Mouse (Mus musculus) frontal cortex, postnatal 36 days (tissue): Measurements from ENCODE around the gene Dcaf11.

Source experiments
- DNase-seq, 2 experiments: peaks; one replicate each; pipeline ENCODE4 v3.0.0; 2022; ENCODE audit warnings: low spot score in 2 of 2

Gene Dcaf11

DNA sequence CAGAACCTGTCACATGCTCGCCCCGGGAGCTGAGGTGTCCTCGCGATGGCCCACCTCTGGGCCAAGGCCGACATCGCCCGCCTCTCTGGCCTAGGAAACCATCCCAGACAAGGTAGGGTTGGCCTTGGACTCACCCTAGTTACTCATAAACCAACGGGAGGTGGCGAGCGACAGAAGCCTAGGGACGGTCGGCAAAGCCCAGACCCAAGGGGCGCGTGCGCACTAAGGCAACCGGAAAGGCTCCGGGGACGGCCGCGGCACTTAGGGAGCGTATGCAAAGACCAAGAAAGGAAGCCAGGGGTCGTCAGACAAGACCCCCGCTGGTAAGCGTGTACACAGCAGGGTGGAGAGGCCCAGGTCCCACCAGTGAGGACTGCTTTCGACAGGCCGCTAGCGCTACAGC is at the start of gene Dcaf11:
TSS of gene Dcaf11 (plus strand) at position 208 of the 403 bp plus-strand sequence.
- peak; percentile 88 to 89 for DNase-seq

DNA sequence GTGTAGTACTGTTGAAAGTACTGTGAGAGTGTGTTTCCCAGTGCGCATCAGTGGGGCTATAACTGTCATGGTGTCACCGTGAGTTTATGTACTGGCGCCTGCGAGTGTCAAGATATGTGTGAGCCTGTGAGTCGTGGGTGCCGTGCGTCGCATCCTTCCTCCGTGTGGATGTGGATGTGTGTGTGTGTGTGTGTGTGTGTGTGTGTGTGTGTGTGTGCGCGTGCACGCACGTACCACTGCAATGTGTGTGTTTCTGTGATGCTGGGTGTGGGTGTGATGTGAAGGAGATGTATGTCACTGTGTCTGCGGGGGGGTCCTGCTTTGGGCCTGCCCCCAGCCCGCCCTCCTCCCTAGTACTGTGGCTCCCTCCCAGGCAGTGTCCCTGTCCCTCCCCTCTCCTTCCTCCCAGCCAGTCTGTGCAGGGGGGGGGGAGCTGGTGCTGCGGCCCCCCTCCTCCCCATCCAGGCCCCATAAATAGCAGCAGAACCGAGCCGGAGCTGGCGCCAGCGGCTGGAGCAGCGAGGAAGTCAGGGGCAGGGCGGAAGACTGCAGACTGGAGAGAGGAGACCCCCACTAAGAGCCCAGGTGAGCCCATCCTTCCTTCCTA is 49.6 kb upstream of the Dcaf11 start, which contains the start of gene Cpne6:
TSS of gene Cpne6 (plus strand) at position 321 of the 607 bp plus-strand sequence.
- DNase-seq: peak; percentile 48

DNA sequence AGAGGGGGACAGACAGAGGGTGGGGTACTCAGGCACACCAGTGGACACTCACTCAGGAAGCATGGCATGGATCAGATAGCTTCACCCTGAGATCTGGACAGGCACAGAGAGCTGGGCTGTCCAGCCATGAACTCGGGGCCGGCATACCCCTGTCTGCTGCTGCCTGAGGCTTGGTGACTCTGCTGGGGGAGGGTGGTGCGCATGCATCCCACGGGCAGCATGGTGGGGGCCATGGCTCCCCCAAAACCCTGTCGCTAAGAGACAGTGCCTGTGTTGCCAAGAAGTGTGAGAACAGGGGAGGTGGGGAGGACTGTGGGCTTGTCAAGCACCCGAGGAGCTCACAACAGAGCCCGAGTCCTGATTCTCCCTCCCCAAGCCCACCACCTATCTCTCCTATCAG is 48.8 kb upstream of the Dcaf11 start:
- peak; percentile 67 to 76 for DNase-seq

DNA sequence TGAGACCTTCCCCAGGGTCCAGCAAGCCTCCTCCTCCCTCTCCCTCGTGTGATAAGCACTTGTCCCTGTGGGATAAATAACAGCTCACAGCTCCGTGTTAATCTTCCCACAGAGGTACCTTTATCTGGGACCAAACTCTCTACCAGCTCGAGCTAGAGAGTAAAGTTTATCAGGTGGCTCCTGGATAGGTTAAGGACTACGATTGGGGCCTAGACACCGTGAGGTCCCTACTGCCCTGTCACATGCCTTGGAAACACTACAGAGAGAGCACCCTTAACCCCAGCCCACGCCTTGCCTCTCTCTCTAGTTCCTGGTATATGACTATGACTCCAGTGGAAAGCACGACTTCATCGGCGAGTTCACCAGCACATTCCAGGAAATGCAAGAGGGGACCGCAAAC is 45.9 kb upstream of the Dcaf11 start:
- no peak for DNase-seq

DNA sequence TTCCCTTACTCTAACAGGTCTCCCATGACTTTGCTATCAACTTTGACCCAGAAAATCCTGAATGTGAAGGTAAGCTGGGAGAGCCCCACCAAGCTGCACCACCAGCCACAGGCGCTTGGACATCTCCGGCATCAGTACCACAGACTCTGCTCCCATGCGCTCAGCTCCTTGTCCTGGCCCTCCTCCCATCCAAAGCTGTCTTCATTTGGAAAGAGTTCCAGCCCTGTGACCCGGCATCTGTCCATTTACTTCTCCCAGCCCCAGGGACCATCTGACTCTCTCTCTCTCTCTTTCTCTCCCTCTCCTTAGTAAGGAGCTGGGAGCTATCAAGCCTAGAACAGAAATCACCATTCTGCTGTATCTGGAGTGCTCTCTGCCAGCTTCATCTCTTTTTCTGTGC is 44.0 kb upstream of the Dcaf11 start:
- no peak for DNase-seq

DNA sequence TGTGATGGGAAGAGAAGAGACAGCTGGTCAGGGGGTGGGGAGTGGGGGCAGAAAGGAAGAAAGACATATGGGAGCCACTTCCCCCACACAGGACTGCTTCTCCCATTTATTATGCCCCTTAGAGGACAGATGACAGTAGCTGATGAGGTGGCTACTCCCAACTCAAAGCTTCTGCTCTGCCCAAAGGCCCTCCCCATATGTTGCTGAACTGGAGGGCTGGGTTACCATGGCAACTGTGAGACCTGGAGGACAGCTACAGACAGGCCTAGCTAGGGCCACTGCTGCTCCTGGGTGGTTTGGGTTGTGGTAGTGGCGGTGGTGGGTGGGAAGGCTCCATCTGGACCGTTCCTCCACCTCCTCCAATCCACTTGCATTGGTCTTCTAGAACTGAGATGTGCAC is 40.9 kb upstream of the Dcaf11 start:
- DNase-seq: peak; percentile 73 to 78

DNA sequence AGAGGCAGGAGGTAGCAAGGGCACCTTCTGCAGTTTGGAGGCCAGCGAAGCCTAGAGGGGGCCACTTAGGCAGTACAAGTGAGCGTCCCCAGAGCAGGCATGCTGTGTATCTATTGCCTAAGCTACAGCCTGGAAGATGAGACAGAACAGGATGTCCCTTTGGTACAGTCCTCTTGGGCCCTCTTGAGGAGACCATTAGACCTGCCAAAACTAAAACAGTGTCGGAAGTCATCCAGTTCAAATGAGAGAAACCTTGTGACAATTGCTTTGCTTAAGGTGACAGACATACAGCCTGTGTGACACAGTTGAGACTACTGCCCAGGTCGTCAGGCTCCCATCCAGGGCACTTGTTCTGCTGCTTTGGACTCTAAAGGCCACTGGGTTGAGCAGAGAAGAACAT is 40.2 kb upstream of the Dcaf11 start:
- DNase-seq: no peak

DNA sequence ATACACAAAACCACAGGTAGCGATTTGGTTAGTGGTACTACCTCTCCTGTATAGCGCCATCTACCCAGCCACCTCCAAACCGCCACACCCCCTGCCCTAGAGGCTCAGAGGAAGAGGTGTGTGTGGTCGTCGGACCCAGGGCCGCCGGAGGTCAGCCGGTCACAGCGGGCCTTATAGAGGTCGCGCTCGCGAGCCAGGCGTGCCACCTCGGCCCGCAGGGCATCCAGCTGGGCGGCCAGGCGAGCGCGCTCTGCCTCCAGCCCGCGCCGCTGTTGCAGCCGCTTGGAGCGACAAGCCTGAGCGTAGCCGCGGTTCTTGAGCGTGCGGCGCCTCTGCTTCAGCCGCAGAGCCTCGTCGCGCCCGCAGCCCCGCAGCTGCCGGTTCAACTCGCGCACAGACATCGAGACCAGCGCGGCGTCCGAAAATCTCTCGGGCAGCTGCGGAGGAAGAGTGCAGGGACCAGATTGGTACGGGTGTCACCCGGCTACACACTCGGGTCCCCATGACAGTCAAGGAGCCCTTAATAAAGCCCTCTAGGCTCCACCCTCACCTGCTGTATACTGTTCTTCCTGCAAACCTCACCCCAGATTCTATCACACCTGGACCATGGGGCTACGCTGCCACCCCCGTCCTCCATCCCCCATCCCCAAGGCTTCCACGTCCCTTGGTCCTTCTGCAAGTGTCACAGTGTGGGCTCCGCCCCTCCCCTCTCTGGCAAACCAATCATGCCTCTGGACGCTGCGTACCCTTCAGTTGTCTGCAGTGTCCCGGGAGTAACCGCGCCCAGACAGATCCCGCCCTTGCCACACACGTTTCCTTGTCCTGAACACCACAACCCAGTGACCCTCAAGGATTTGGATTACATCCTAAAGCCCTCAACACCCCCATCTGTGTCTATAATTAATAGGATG is 39.1 kb upstream of the Dcaf11 start:
- peak; percentile 49 to 50 for DNase-seq

DNA sequence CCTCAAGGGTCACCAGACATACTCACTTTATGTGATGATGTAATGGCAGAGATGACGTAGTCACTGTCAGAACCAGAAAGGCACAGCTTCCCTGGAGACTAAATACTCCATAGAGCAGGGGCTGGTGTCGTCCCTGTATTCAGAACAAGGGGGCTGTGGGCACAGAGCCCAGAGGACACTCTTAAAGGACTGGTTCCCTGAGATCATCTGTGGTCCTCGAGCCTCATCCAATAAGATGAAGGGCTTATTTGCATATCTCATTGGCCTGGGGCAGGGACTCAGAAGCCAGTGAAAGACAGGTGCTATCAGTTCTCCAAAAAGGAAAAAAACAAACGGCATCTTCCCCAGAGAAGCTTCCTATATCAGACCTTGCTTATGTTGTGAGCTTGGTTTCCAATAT is 35.7 kb upstream of the Dcaf11 start:
- DNase-seq: no peak

DNA sequence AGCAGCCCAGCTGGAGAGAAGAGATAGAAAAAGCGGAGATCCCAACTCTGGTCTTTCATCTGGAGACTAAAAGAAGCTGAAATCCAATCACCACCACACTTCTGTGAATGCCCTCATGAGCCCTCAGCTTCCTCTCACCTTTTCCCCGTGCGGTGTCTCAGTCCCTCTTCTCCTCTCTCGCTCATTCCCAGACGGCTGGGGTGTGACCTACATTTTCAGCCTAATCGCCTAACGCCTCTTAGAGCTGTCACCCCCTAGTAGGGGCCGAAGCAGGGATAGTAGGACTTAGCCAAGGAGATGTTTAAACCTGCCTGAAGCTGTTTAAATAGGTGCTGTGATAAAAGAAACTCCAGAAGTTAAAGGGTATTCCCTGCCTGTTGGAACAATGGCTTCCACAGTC is 35.0 kb upstream of the Dcaf11 start, which contains the start of gene Nrl:
TSS of gene Nrl (minus strand) at position 197 of the 400 bp plus-strand sequence.
- no peak for DNase-seq

DNA sequence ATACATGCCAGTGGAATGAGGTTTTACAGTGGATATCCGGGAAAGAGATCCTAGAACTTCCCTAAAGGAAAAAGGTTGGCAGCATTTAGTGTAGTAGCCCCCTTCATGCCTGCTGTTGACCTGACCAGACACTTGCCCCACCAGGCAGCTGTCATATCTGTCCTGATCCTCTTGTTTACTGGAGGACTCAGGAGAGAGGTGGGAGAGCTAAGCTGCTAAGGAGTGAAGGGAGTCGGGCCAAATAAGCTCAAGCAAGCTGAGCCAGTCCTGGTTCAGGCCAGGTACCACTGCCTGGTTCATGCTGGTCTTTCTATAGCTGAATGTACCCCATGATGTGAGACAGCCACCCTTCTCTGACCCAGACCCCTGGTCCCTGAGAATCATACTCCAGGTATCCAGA is 33.1 kb upstream of the Dcaf11 start:
- no peak for DNase-seq

DNA sequence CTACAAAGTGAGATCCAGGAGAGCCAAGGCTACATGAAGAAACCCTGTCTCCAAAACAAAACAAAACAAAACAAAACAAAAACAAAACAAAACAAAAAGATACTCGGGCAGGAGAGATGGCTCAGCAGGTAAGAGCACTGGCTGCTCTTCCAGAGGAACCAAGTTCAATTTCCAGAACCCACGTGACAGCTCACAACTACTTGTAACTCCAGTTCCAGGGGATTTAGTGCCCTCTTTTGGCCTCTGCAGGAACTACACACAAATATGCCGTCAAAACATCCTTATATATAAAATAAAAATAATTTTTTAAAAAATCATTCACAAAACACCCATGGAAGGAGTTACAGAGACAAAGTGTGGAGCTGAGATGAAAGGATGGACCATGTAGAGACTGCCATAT is 31.9 kb upstream of the Dcaf11 start:
- DNase-seq: peak in 1 of 2 experiments; percentile 41

DNA sequence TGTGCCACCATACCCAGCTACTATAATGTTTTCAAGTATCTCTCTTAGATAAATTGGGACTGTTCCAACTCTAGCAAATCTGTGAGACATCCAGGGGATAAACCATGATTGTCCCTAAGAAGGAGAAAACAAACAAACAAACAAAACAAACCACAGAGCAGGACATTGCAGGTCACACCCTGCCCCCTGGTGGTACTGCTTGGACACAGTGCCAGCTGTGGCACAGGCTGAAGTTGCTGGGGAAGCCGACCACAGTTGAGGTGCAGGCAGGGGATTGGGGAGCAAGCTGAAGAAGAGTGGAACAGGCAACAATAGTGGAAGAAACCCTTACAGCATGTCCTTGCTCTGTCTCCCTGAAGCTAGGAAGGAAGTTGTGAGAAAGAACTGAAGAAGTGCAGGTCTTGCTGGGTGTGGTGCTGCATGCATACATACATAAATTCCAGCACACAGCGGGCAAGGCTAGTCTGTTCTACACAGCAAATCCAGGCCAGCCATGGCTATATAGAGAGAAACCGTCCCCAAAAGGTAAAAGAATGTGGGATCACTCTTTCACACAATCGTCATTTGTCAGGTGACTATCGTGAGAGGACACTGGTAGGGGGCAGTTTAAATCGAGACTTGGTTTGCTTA is 23.6 kb upstream of the Dcaf11 start:
- peak in 1 of 2 experiments; percentile 28 for DNase-seq

DNA sequence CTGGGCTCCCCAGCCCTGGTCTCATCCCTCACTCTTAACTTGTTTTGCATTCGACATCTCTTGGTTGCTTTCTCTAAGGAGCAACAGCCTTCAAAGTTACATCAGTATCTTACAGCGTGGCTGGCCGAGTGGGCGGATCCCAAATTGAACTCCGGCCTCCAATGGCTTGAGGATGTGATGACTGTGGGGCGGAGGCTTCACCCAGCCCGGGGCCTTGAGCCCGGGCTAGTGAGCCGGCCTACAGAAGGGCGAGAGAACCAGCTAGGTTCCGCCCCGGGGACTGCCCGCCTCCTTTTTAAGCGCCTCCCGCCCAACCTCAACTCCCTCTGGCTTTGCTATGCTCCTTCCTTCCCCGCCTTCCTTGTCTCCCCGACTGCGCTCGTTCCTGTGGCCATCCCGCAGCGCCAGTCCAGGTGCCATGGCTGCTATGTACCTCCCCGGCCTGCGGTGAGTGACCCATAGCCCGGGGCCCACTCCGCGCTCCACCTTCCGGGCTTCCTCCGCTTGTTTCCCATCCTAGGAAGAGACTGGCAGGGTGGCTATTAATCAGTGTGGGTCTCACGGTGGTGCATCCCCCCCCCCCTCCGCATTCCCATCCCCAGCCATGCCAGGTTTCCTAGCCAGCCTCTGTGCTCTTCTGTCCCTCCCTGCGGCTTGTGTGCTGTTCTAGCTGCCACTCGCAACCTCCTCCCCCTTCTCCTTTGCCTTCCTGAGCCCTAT is 19.6 kb upstream of the Dcaf11 start, which contains the start of gene Pck2:
TSS of gene Pck2 (plus strand) at position 200 of the 720 bp plus-strand sequence.
- DNase-seq: peak; percentile 77 to 80

DNA sequence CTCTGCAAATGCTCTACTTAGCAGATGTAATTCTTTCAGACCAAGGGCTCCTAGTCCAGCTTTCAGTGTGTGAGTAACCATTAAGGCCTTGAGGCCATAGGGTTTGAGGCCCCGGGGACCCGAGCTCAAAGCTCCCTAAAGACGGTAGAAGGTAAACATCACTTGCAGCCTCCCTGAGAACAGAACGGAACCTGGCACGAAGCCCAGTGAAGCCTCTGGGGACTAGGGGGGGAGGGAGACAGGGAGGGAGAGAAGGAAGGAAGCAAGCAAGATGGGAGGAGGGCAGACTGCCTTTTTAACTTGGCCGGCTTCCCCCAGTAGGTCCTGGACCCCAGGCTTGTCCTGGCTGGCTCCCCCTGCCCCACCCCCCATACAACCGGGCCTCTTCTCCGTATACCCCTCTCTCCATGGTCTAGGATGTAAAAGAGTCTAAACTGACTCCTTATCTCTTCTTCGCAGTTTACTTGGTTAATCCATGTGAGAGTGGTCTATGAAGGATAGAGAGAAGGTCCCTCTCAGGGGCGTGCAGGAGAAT is 19.0 kb upstream of the Dcaf11 start:
- DNase-seq: peak; percentile 63 to 84

DNA sequence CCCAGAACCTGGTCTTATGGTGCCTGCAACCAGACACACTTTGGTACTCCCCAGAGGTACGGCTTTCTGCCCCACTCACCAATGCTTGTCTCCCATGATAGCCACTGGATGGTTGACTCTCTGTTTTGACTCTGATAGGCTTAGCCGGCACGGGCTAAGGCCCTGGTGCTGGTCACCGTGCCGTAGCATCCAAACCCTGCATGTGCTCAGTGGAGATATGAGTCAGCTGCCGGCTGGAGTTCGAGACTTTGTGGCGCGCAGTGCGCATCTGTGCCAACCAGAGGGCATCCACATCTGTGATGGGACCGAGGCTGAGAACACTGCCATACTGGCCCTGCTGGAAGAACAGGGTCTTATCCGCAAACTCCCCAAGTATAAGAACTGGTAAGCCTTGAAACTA is 17.5 kb upstream of the Dcaf11 start:
- no peak for DNase-seq

DNA sequence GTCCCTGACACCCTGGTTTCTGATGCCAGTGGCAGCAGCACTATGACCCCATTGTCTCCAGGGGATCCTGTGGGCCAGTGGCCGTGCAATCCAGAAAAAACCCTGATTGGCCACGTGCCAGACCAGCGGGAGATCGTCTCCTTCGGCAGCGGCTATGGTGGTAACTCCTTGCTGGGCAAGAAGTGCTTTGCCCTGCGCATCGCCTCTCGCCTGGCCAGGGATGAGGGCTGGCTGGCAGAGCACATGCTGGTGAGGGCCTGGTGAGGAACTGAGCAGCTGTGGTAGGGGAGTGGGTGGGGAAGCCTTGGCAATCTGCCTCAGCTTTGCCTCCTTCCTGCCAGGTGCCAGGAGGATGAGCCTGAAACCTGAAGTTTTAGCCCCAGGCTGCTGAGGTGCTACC is 15.5 kb upstream of the Dcaf11 start:
- DNase-seq: no peak

DNA sequence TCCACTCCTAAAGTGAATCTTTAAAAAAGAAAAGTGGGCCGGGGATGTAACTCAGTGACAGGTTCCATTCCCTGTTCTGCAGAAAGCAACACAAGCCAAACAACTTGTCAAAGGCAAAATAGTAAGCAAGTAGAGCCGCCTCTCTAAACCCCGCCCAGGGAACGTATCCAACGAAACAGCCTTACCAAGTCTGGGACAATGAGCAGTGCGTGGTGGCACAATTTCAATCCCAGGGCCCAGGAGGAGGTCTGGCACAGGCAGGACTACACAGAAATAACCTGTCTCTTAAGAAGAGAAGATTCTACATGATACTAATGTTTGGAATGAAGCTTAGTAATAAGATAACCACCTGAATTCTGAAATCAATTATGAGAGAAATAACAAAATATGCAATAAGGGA is 9.6 kb upstream of the Dcaf11 start:
- DNase-seq: no peak

DNA sequence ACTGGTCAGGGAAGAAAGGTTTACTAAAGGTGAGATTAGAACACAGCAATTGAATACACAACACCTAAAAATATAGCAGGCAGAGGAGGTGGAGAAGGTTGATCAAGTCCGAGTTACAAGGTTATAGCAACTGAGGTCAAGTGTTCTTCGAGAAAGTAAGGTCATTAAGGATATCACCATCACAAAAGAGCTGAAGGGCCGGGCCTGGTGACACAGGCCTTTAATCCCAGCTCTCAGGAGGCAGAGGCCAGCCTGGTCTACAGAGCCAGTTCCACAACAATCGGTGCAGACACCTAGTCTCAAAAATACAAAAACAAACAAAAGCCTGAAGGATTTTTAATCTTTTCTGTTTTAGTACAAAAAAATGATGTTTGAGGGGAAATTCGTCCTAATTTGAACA is 8.5 kb upstream of the Dcaf11 start:
- no peak for DNase-seq

DNA sequence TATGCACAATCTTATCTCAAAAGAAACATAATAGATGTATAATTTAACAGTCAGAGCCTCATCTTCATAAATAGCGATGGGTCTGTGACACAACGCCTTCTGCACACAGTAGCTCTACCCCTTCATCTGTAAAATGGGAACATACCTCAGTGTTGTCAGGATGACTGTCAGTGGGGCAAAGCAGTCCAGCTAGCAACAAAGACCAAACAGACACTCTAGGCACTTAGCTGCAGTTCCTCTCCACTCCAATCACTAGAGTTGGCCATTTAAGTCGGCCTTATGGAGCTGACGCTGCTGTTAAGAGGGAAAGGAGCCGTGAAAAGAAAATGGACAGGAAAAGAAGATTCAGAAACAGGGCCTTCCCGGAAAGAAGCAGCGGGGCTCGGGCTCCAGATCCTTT is 8.0 kb upstream of the Dcaf11 start:
- no peak for DNase-seq

DNA sequence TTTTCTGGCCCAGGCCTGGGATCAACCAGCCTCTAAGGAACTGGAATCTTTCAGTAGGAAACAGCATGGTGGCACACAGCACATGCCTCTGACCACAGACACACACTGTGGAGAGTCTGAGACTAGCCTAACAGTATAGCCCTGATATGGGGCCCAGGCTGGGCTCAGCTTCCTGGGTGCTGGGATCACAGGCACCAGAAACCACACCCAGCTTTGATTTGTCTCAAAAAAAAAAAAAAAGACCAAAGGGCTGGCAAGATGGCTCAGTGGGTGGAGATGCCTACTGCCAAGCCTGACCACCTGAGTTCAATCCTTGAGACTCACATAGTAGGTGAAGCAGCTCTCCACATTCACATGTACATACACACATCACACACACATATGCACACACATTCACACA is 5.2 kb upstream of the Dcaf11 start:
- DNase-seq: no peak

DNA sequence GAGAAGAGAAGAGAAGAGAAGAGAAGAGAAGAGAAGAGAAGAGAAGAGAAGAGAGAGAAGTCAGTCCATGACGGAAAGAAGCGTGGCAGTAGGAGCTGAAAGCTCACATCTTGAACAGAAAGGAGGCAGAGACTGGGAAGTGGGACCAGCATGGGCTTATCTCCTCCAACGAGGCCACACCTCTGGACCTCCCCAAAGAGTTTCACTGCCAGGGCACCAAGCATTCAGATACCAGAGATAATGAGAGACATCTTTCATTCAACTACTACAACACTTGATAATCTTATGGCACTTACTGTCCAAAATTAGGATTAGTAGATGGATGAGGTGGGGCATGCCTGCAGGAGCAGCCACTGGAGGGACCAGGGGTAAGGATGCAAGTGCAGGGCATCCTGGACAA is 4.0 kb upstream of the Dcaf11 start:
- no peak for DNase-seq
